Mouse (Mus musculus) myocyte (in vitro differentiated cells): ENCODE results near the gene Rs1.

ENCODE experiments used
- CEBPB ChIP-seq: IDR thresholded peaks from 2 replicates; pipeline ENCODE4 v1.6.1; 2011; ENCODE audit warnings: mild to moderate bottlenecking, moderate library complexity; ENCODE audit not compliant: poor library complexity, insufficient read depth, severe bottlenecking
- MAX ChIP-seq: IDR thresholded peaks from one replicate; pipeline ENCODE4 v1.6.1; 2011; ENCODE audit warnings: low read depth, mild to moderate bottlenecking, control low read depth
- MYOD1 ChIP-seq, 3 experiments: IDR thresholded peaks; one replicate each; pipeline ENCODE4 v1.6.1; 2011; ENCODE audit warnings: control low read depth in 2 of 3, low read depth in 2 of 3, mild to moderate bottlenecking in 2 of 3, moderate library complexity in 1 of 3; ENCODE audit not compliant: insufficient read length in 2 of 3, control insufficient read depth in 1 of 3
- POLR2A ChIP-seq: IDR thresholded peaks from one replicate; pipeline ENCODE4 v1.6.1; 2011; ENCODE audit warnings: low read depth, mild to moderate bottlenecking, control low read depth, moderate library complexity; ENCODE audit not compliant: insufficient read length
- SRF ChIP-seq: IDR thresholded peaks from one replicate; pipeline ENCODE4 v1.6.1; 2011; ENCODE audit warnings: low read depth; ENCODE audit not compliant: control insufficient read depth, insufficient read length
- USF1 ChIP-seq: IDR thresholded peaks from one replicate; pipeline ENCODE4 v1.6.1; 2011; ENCODE audit warnings: low read depth, mild to moderate bottlenecking, control low read depth, moderate library complexity

GRCm38 (mm10) chrX:160804409-160805150 is 36.8 kb downstream of the Rs1 start:
- no peak for TF ChIP-seq SRF
- TF ChIP-seq POLR2A: no peak
- no peak for TF ChIP-seq CEBPB
- no peak for TF ChIP-seq MYOD1 (IDR thresholded peaks at IDR 0.05; ENCODE audit: control insufficient read depth in 1 of 3, insufficient read length in 2 of 3, low read depth in 2 of 3)
- no peak for TF ChIP-seq USF1
- no peak for TF ChIP-seq MAX
